22 mouse cellular contexts compared by ENCODE assay signal in genomic region chr7:6791286-6792065, GRCm38 (mm10).
DNase-seq lines count a peak whose midpoint lies in the region; ATAC-seq lines count a peak whose summit lies in the region.
"Had no signal": no experiment of that assay in that cellular context is flagged by ENCODE, and none has a peak within 500 bp of the region (broad histone marks: within the 10 kb centered on the region; RNA-seq: fewer than 3 reads in every experiment).

No protein-coding gene starts in this region.

- 86% methylated on average over 9 of the region's 9 CpGs for WGBS in forebrain, embryonic 11.5 days
- WGBS in forebrain, embryonic 10.5 days, result 92% methylated on average over 9 of the region's 9 CpGs
- WGBS in embryonic facial prominence, embryonic 12.5 days, result 74% methylated on average over 9 of the region's 9 CpGs
- WGBS in limb, embryonic 10.5 days, result 73% methylated on average over 9 of the region's 9 CpGs
- 55% methylated on average over 9 of the region's 9 CpGs for WGBS in stomach, embryonic 14.5 days

- no peak overlapping the region for H3K9ac ChIP-seq in forebrain, embryonic 11.5 days (ENCODE audit: low read length)
- H3K9ac ChIP-seq in embryonic facial prominence, embryonic 12.5 days, result no peak overlapping the region
- no peak overlapping the region for H3K9ac ChIP-seq in stomach, embryonic 14.5 days (replicated peaks; ENCODE audit: low read depth, low read length)
- H3K9ac ChIP-seq: forebrain, embryonic 15.5 days; midbrain, embryonic 15.5 days had no signal

- no peak overlapping the region for H3K4me2 ChIP-seq in forebrain, embryonic 11.5 days (ENCODE audit: low read depth, low read length, severe bottlenecking)
- H3K4me2 ChIP-seq in embryonic facial prominence, embryonic 12.5 days (replicated peaks), result no peak overlapping the region
- H3K4me2 ChIP-seq in stomach, embryonic 14.5 days (replicated peaks; ENCODE audit: low read depth, low read length), result no peak overlapping the region
- H3K4me2 ChIP-seq: forebrain, embryonic 15.5 days; midbrain, embryonic 15.5 days had no signal

- no peaks in the 10 kb centered on the region for H3K27me3 ChIP-seq in forebrain, embryonic 11.5 days (ENCODE audit: control insufficient read depth, insufficient read depth, low read length)
- H3K27me3 ChIP-seq in forebrain, embryonic 10.5 days (ENCODE audit: poor library complexity, severe bottlenecking), result peaks cover 17% of the 10 kb centered on the region
- H3K27me3 ChIP-seq in embryonic facial prominence, embryonic 12.5 days, result no peaks in the 10 kb centered on the region
- no peaks in the 10 kb centered on the region for H3K27me3 ChIP-seq in limb, embryonic 10.5 days (ENCODE audit: low read depth, poor library complexity, severe bottlenecking)
- H3K27me3 ChIP-seq in stomach, embryonic 14.5 days (ENCODE audit: control insufficient read depth, insufficient read depth, low read length), result no peaks in the 10 kb centered on the region
- H3K27me3 ChIP-seq: forebrain, embryonic 15.5 days; midbrain, embryonic 15.5 days had no signal

- no peak overlapping the region for H3K27ac ChIP-seq in forebrain, embryonic 11.5 days (ENCODE audit: low read depth, low read length)
- H3K27ac ChIP-seq in forebrain, embryonic 10.5 days, result no peak overlapping the region
- H3K27ac ChIP-seq in embryonic facial prominence, embryonic 12.5 days, result peak overlapping the region; percentile 63; the same call in 1 of the 2 replicates
- H3K27ac ChIP-seq in limb, embryonic 10.5 days, result peak overlapping the region; percentile 77; the same call in 1 of the 2 replicates
- H3K27ac ChIP-seq in stomach, embryonic 14.5 days (ENCODE audit: low read length), result no peak overlapping the region; the same call in 1 of the 2 replicates
- H3K27ac ChIP-seq: forebrain, embryonic 15.5 days; hindbrain, embryonic 10.5 days; left cerebral cortex, adult 2 months; midbrain, embryonic 15.5 days had no signal

- no peaks in the 10 kb centered on the region for H3K4me1 ChIP-seq in forebrain, embryonic 11.5 days (replicated peaks; ENCODE audit: control insufficient read depth, insufficient read depth, low read length)
- H3K4me1 ChIP-seq in forebrain, embryonic 10.5 days, result no peaks in the 10 kb centered on the region
- peaks cover 3% of the 10 kb centered on the region; the same call in 1 of the 2 replicates for H3K4me1 ChIP-seq in embryonic facial prominence, embryonic 12.5 days
- peaks cover 24% of the 10 kb centered on the region for H3K4me1 ChIP-seq in limb, embryonic 10.5 days
- H3K4me1 ChIP-seq in stomach, embryonic 14.5 days (ENCODE audit: control insufficient read depth, insufficient read depth, low read length), result 0 out of 2 replicates have a peak, but pooled peaks cover 4% of the 10 kb centered on the region
- H3K4me1 ChIP-seq: forebrain, embryonic 15.5 days; hindbrain, embryonic 10.5 days; midbrain, embryonic 15.5 days had no signal

- DNase-seq in forebrain, embryonic 11.5 days (ENCODE audit: low spot score), result peak; percentile 32
- no peak for DNase-seq in forebrain, embryonic 10.5 days (ENCODE audit: extremely low spot score, low spot score)
- no peak for DNase-seq in limb, embryonic 10.5 days (ENCODE audit: low spot score)
- no peak for DNase-seq in left cerebral cortex, adult 8-10 months (ENCODE audit: low spot score in 2 of 2)
- DNase-seq in thymus, postnatal 14 days, result no peak
- no peak for DNase-seq in frontal cortex, postnatal 36 days (ENCODE audit: low spot score in 2 of 2)
- DNase-seq: adrenal gland, postnatal 10 days; cerebellum, postnatal 10 days; gastrocnemius, postnatal 36 days; kidney, adult 9 months; kidney, postnatal 36 days; liver; thymus, postnatal 4 days had no signal

- ATAC-seq in forebrain, embryonic 11.5 days (replicated peaks; ENCODE audit: low FRiP score), result no peak
- no peak for ATAC-seq in embryonic facial prominence, embryonic 12.5 days (ENCODE audit: insufficient number of reproducible peaks, insufficient read depth, low FRiP score, low TSS enrichment)
- ATAC-seq in stomach, embryonic 14.5 days (ENCODE audit: insufficient number of reproducible peaks, insufficient read depth, low FRiP score, low read depth), result 0 out of 2 replicates have a peak, but pooled peaks have one; percentile 25
- ATAC-seq: activated CD4-positive, CD25-positive, alpha-beta regulatory T cell, adult 4 months; CD4-positive, CD25-positive, alpha-beta regulatory T cell, adult 4 months; forebrain, embryonic 15.5 days; midbrain, embryonic 15.5 days had no signal

- no peaks in the 10 kb centered on the region for H3K9me3 ChIP-seq in forebrain, embryonic 11.5 days (ENCODE audit: control insufficient read depth, low read length)
- H3K9me3 ChIP-seq in forebrain, embryonic 10.5 days, result peaks cover 4% of the 10 kb centered on the region
- H3K9me3 ChIP-seq in embryonic facial prominence, embryonic 12.5 days, result no peaks in the 10 kb centered on the region
- no peaks in the 10 kb centered on the region; the same call in 1 of the 2 replicates for H3K9me3 ChIP-seq in limb, embryonic 10.5 days (replicated peaks)
- H3K9me3 ChIP-seq in stomach, embryonic 14.5 days (ENCODE audit: control insufficient read depth, low read depth, low read length), result no peaks in the 10 kb centered on the region
- H3K9me3 ChIP-seq: forebrain, embryonic 15.5 days; hindbrain, embryonic 10.5 days; midbrain, embryonic 15.5 days had no signal

- H3K36me3 ChIP-seq in forebrain, embryonic 11.5 days (ENCODE audit: control insufficient read depth, insufficient read depth, low read length), result no peaks in the 10 kb centered on the region
- H3K36me3 ChIP-seq in forebrain, embryonic 10.5 days (replicated peaks), result no peaks in the 10 kb centered on the region
- H3K36me3 ChIP-seq in embryonic facial prominence, embryonic 12.5 days, result no peaks in the 10 kb centered on the region
- H3K36me3 ChIP-seq in limb, embryonic 10.5 days, result peaks cover 7% of the 10 kb centered on the region
- no peaks in the 10 kb centered on the region for H3K36me3 ChIP-seq in stomach, embryonic 14.5 days (ENCODE audit: control insufficient read depth, insufficient read depth, low read length)
- H3K36me3 ChIP-seq: forebrain, embryonic 15.5 days; hindbrain, embryonic 10.5 days; midbrain, embryonic 15.5 days had no signal

- H3K4me3 ChIP-seq in forebrain, embryonic 11.5 days (ENCODE audit: low read depth, low read length), result no peak overlapping the region
- H3K4me3 ChIP-seq in forebrain, embryonic 10.5 days, result no peak overlapping the region
- H3K4me3 ChIP-seq in embryonic facial prominence, embryonic 12.5 days, result no peak overlapping the region
- H3K4me3 ChIP-seq in limb, embryonic 10.5 days, result no peak overlapping the region
- H3K4me3 ChIP-seq in stomach, embryonic 14.5 days (ENCODE audit: low read depth, low read length), result no peak overlapping the region
- H3K4me3 ChIP-seq: erythroblast, embryonic 14.5 days; forebrain, embryonic 15.5 days; hindbrain, embryonic 10.5 days; left cerebral cortex, adult 2 months; midbrain, embryonic 15.5 days had no signal

Comparison
In these comparisons a context has a peak if more than half of its experiments do, and no peak if none do; other contexts are left out.
1. H3K27ac ChIP-seq: peak in embryonic facial prominence, embryonic 12.5 days (single experiment) and limb, embryonic 10.5 days (single experiment); none in forebrain, embryonic 11.5 days (single experiment), forebrain, embryonic 10.5 days (single experiment) and stomach, embryonic 14.5 days (single experiment).